Mouse (Mus musculus): ENCODE data around the gene Abce1. TPM values are rescaled to one million over a fixed set of nuclear protein-coding genes. Genes with fewer than 3 reads are reported as not detected.
A peak's percentile ranks its signal among the peaks of the same experiment; 100 is the strongest.

The Abce1 gene
- total RNA-seq (2014; rRNA removed), result 78.5 and 83.5 TPM in 2 replicates
- polyA plus RNA-seq (2015; fragmentation: Nextera tagmentation; extraction: Ambion mirVana), result 61.3 and 61.5 TPM in 2 replicates

GRCm38 (mm10) chr8:79711064-79711961 lies at the start of gene Abce1, which contains the start of gene Anapc10:
TSS of gene Abce1 (minus strand) at chr8:79711740.
TSS of gene Anapc10 (plus strand) at chr8:79711820.
- peak within 1 kb of the TSS; percentile 95 for H3K27ac ChIP-seq
- TF ChIP-seq CTCF (IDR thresholded peaks at IDR 0.05; ENCODE audit: low read depth), result peak; percentile 6; the same call in 1 of the 2 replicates
- no peaks in the 10 kb centered on the region for H3K27me3 ChIP-seq (ENCODE audit: insufficient read depth, low read length)
- DNase-seq (ENCODE audit: low spot score), result peak; percentile 100
- peak within 1 kb of the TSS; percentile 83 for H3K4me2 ChIP-seq (ENCODE audit: low read depth, low read length)
- 0% methylated on average over 71 of the region's 73 CpGs for WGBS
- no peaks in the 10 kb centered on the region for H3K9me3 ChIP-seq (ENCODE audit: low read length)
- peak; percentile 98 for ATAC-seq
- peak within 1 kb of the TSS; percentile 80 for H3K9ac ChIP-seq (replicated peaks; ENCODE audit: low read length)
- peak within 1 kb of the TSS; percentile 95 for H3K4me3 ChIP-seq (ENCODE audit: low read length)
- H3K36me3 ChIP-seq (ENCODE audit: insufficient read depth, low read length), result peaks cover 6% of the 10 kb centered on the region
- H3K4me1 ChIP-seq (ENCODE audit: insufficient read depth, low read length), result peaks cover 4% of the 10 kb centered on the region; the same call in 1 of the 2 replicates

- 13% methylated on average over 2 of the region's 2 CpGs for WGBS
- DNase-seq (ENCODE audit: low spot score) (peak; percentile 84), ATAC-seq (no peak)
- Histone ChIP-seq H3K4me3 (ENCODE audit: low read length) (no peak overlapping the region), H3K9ac (replicated peaks; ENCODE audit: low read length) (no peak overlapping the region), H3K36me3 (ENCODE audit: insufficient read depth, low read length) (no peaks in the 10 kb centered on the region), H3K9me3 (ENCODE audit: low read length) (no peaks in the 10 kb centered on the region), H3K27me3 (ENCODE audit: insufficient read depth, low read length) (no peaks in the 10 kb centered on the region), H3K4me1 (ENCODE audit: insufficient read depth, low read length) (no peaks in the 10 kb centered on the region; the same call in 1 of the 2 replicates), H3K4me2 (ENCODE audit: low read depth, low read length) (no peak overlapping the region), H3K27ac (no peak overlapping the region)
- no peak for TF ChIP-seq CTCF (IDR thresholded peaks at IDR 0.05; ENCODE audit: low read depth)
These were observed 38.8 kb upstream of the Abce1 start for GRCm38 (mm10) chr8:79750305-79750704.

GRCm38 (mm10) chr8:79748591-79748990 lies 37.1 kb upstream of the Abce1 start:
- H3K27me3 ChIP-seq (ENCODE audit: insufficient read depth, low read length), result no peaks in the 10 kb centered on the region
- no peaks in the 10 kb centered on the region; the same call in 1 of the 2 replicates for H3K4me1 ChIP-seq (ENCODE audit: insufficient read depth, low read length)
- H3K36me3 ChIP-seq (ENCODE audit: insufficient read depth, low read length), result no peaks in the 10 kb centered on the region
- H3K27ac ChIP-seq, result no peak overlapping the region
- no peak overlapping the region for H3K4me2 ChIP-seq (ENCODE audit: low read depth, low read length)
- TF ChIP-seq CTCF (IDR thresholded peaks at IDR 0.05; ENCODE audit: low read depth), result no peak
- ATAC-seq, result no peak
- no peak overlapping the region for H3K9ac ChIP-seq (replicated peaks; ENCODE audit: low read length)
- H3K4me3 ChIP-seq (ENCODE audit: low read length), result no peak overlapping the region
- no peaks in the 10 kb centered on the region for H3K9me3 ChIP-seq (ENCODE audit: low read length)
- 60% methylated on average over 4 of the region's 4 CpGs for WGBS
- DNase-seq (ENCODE audit: low spot score), result no peak

GRCm38 (mm10) chr8:79748171-79748570 lies 36.6 kb upstream of the Abce1 start:
- H3K4me1 ChIP-seq (ENCODE audit: insufficient read depth, low read length), result no peaks in the 10 kb centered on the region; the same call in 1 of the 2 replicates
- H3K36me3 ChIP-seq (ENCODE audit: insufficient read depth, low read length), result no peaks in the 10 kb centered on the region
- DNase-seq (ENCODE audit: low spot score) (peak; percentile 6), ATAC-seq (no peak)
- no peak overlapping the region for H3K4me2 ChIP-seq (ENCODE audit: low read depth, low read length)
- WGBS, result 18% methylated on average over 2 of the region's 2 CpGs
- H3K4me3 ChIP-seq (ENCODE audit: low read length), result no peak overlapping the region
- H3K9ac ChIP-seq (replicated peaks; ENCODE audit: low read length), result no peak overlapping the region
- no peaks in the 10 kb centered on the region for H3K9me3 ChIP-seq (ENCODE audit: low read length)
- H3K27ac ChIP-seq, result no peak overlapping the region
- H3K27me3 ChIP-seq (ENCODE audit: insufficient read depth, low read length), result no peaks in the 10 kb centered on the region
- no peak for TF ChIP-seq CTCF (IDR thresholded peaks at IDR 0.05; ENCODE audit: low read depth)

GRCm38 (mm10) chr8:79734304-79734703 lies 22.8 kb upstream of the Abce1 start:
- no peak overlapping the region for H3K4me2 ChIP-seq (ENCODE audit: low read depth, low read length)
- TF ChIP-seq CTCF (IDR thresholded peaks at IDR 0.05; ENCODE audit: low read depth), result peak; percentile 85
- no peak overlapping the region for H3K9ac ChIP-seq (replicated peaks; ENCODE audit: low read length)
- no peaks in the 10 kb centered on the region for H3K9me3 ChIP-seq (ENCODE audit: low read length)
- H3K4me3 ChIP-seq (ENCODE audit: low read length), result no peak overlapping the region
- peak; percentile 82 for DNase-seq (ENCODE audit: low spot score)
- ATAC-seq, result peak; percentile 80
- no peak overlapping the region for H3K27ac ChIP-seq
- no peaks in the 10 kb centered on the region for H3K27me3 ChIP-seq (ENCODE audit: insufficient read depth, low read length)
- H3K4me1 ChIP-seq (ENCODE audit: insufficient read depth, low read length), result no peaks in the 10 kb centered on the region
- WGBS, result 11% methylated on average over 2 of the region's 2 CpGs
- peaks cover 4% of the 10 kb centered on the region; the same call in 1 of the 2 replicates for H3K36me3 ChIP-seq (ENCODE audit: insufficient read depth, low read length)

GRCm38 (mm10) chr8:79727900-79728299 lies 16.4 kb upstream of the Abce1 start:
- no peaks in the 10 kb centered on the region for H3K9me3 ChIP-seq (ENCODE audit: low read length)
- DNase-seq (ENCODE audit: low spot score) (no peak), ATAC-seq (no peak)
- H3K9ac ChIP-seq (replicated peaks; ENCODE audit: low read length), result no peak overlapping the region
- no peak overlapping the region for H3K4me3 ChIP-seq (ENCODE audit: low read length)
- no peak overlapping the region for H3K27ac ChIP-seq
- no peak overlapping the region for H3K4me2 ChIP-seq (ENCODE audit: low read depth, low read length)
- peak; percentile 40 for TF ChIP-seq CTCF (IDR thresholded peaks at IDR 0.05; ENCODE audit: low read depth)
- no peaks in the 10 kb centered on the region for H3K27me3 ChIP-seq (ENCODE audit: insufficient read depth, low read length)
- no peaks in the 10 kb centered on the region for H3K4me1 ChIP-seq (ENCODE audit: insufficient read depth, low read length)
- 98% methylated on average over 1 of the region's 1 CpGs for WGBS
- peaks cover under 1% of the 10 kb centered on the region; the same call in 1 of the 2 replicates for H3K36me3 ChIP-seq (ENCODE audit: insufficient read depth, low read length)
